Mouse (Mus musculus): ENCODE measurements at regions not wholly inside any gene's neighbourhood (a gene's known extent, or its start where the extent isn't known, plus 50 kb on each side); places are given as distances from the start of the nearest gene placed in this dataset.
A peak's percentile ranks its signal among the peaks of the same experiment; 100 is the strongest.

DNA sequence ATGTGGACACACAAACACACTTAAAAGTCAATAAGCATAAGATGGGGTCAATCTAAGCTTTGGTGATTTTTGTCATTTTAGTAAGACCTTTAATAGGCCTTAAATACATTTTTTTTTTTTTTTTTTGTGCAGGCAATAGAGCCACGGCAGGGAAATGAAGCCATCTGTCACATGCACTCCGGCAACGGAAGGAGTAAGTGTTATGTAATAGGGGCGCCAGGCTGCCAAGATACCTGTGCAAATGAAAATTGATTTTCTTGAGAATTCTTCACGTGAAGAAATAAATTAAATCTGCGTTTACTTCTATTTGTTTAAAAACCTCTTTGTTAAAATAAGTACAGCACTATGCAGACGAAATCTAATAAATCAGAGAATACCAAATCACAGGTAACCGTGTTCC is 54.6 kb upstream of the Card11 start:
- no peak for ATAC-seq

DNA sequence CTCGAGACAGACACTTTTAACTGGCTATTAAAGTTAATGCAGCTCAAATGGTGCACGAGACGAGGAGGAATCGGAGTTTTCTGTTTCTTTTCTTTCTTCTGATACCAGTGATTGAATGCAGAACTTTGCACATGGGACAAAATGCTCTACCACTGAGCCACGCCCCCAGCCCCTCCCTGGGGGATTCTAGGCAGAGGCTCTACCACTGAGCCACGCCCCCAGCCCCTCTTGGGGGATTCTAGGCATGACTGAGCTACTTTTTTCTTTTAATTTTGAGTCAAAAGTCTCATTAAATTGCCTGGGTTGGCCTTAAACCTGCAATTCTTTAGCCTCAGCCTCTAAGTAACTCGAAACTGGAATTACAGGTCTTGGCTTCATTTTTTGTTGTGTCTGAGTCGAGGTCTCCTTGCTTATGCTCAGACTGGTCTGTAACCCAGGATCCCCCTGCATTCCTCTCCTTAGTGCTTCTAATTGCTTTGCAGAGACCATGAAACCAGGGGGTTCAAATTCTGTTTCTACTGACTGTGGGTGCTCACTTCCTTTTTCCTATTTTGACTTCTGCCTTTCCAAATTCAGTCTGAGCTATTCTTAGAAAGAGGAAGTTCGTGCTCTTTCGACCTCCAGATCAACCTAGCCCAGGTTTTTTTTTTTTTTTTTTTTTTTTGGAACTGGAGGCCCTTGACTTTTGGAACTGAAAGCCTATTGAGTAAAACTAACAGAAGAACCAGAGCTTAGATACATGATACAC is 55.4 kb upstream of the Card11 start:
- no peak for ATAC-seq

DNA sequence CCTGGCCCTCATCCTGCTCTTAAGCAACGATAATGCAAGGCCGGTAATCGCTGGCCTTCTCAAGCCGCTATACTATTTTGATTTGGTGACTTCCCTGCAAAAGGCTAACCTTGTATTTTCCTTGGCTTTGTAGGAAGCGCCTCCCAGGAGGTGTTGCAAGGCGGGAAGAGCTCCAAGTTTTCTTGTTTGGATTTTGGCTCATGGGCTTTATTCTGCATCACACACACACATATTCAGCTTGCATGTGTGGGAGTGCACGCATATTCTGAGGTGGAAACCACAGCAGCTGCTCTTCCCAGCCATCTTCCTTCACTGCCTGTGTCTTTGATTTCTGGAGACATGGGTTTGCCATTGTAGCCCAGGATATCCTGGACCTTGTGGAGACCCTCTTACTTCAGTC is 57.8 kb upstream of the Card11 start:
- ATAC-seq, result no peak

DNA sequence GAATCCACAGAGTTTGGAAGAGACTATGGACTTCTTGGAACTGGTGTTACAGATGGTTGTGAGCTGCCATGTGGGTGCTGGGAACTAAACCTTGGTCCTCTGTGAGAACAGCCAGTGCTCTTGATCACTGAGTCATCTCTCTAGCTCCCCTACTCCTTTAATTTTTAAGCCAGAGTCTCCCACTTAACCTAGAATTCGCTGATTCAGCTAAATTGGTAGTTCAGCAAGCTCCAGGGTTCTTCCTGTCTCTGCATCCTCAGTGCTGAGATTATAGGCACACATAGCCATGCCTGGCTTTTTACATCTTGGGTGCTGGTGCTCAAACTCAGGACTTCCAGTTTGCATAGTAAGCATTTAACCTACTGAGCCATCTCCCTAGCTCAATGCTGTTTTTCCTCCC is 58.5 kb upstream of the Card11 start:
- no peak for ATAC-seq

DNA sequence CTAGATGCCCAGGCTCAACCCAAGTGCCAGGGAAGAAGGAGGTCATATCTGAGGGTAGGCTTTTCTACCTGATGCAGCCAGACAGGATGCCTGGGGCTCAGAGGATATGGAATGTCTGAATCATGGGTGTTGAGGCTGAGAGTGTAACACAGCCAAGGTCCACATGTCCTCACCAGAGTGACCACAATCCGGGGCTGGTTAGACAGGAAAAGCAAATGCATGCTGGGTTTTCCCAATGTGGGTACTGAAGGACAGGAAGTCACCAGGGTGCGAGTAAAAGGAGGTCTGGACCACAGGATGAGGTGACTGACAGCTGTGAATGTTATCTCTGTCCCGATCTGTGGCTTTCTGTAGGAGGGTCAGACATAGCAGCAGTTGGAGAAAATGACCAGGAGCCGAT is 61.8 kb upstream of the Card11 start:
- no peak for ATAC-seq

DNA sequence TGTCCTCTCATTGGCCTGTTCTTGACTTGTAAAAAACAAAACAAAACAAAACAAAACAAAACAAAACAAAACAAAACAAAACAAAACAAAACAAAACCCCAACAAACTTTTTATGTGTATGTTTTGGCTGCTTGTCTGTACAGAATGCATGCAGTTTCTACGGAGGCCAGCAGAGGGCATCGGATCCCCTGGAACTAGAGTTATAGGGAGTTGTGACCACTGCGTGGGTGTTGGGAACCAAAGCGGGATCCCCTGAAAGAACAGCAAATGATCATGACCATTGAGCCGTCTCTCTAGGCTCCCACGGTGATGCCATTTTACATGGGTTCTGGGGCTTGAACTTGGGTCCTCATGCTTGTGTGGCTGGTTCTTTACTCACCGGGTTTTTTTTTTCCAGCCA is 67.2 kb upstream of the Card11 start:
- ATAC-seq, result no peak

DNA sequence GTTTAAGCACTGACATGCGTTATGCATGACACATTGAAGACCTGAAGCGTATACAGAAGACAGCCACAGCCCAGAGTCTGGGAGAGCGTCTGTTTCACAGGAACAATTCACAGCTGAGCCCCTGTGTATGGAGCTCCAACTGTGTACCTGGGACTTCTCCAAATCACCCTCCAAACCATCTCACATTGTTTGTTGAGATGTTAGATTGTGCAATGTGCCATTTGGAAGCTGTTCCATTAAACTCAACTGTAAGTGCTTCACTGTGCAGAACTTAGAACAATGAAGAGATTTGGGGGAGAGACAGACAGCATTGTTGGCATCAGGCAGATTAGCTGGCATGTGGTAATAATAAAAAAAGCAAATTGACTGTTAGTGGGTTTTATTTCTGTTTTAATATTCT is 74.1 kb upstream of the Card11 start:
- ATAC-seq, result no peak

DNA sequence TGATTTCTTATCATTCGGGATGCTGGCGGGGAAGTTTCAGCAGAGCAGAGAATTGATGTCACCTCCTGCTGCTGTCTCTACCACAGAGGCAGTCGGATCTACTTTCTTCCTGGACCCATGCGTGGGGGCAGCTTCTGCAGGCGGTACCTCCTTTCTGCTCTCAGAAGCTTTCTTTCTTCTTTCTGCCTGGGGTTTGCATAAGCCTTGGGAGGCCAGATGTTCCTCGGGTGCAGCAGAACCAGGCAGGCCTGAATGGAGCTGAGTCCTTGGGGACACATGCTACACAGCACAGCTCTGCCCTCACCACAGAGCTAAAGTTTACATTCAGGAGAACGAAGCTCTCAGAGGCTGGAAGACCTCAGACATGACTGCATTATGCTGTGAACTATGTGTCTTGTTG is 75.8 kb upstream of the Card11 start:
- no peak for ATAC-seq

DNA sequence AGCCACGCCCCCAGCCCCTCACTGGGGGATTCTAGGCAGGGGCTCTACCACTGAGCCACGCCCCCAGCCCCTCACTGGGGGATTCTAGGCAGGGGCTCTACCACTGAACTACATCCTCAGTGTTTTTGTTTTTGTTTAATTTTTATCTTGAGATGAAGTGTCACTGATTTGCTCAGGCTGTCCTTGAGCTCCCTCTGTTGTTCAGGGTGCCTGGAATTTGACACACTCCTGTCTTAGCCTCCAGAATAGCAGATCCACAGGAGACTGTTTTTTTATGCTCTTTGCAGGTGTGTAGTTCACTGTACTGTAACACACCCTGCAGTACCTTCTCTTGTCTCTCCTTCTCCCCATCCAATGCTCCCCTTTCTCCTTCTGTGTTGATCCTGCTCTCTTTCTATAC is 76.6 kb upstream of the Card11 start:
- no peak for ATAC-seq

DNA sequence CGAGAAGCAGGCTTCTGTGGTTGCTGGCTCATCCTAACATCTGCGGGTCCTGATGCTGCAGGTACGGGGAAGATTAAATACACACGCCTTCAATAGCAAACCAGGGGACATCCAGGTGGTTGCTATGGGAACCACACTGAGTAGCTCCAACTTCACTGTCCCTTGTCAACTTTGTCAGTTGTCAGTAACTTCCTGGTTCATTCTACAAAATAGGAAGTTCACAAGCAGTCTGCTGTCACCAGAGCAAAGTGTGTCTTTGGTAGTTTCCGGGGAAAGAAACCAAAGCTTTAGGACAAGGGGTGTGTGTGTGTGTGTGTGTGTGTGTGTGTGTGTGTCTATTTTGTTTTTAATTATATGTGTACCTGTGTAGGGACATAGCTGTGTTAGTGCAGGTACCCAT is 80.5 kb upstream of the Card11 start:
- no peak for ATAC-seq

DNA sequence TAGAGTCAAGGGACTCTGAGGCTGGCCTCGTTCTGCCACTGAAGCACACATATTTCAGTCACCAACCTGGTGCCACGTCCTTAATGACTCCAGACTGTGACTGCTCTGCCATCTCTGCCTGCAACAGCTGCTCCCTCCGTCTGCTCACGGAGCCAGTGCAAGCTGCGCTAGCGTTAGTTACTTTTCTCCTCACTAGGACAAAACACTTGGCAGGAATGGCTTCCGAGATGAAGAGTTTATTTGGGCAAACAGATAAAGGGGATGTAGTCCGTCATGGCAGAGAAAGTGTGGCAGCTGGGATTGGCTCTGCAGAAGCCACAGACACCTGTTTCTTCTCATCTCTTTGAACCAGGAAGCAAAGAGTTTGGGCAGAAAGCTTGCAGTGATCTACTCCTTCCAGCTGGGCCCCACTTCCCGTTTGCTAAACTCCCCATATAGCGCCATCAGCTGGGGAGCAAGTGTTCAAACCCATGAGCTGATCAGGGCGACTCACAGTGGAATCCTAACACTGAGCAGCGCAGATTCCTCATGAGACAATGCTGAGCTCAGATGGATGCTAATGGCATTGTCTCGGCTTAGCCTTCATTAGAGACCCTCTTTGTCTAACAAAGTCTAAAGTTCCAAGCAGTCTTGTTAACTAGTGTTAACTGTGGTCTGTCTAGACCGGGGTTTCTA is 83.8 kb upstream of the Card11 start:
- ATAC-seq, result peak; percentile 50

DNA sequence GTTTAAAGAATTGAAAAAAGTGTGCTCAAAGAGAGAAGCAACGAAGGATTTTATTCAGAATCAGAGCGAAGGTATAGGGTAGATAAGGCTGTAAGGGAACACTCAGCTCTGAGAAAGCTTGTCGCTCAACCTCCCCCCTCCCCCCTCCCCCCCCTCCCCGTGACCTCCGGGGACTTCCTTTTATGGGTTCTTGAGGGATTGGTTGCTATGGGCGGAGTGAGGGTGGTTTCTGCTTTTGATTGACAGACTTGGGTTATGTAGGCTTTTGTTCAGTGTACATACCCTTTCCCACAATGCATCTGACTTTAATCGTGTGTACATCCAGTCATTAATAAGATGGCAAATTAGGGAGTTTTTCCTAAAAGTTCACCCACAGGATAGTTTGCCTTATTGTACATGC is 84.4 kb upstream of the Card11 start:
- peak; percentile 91 for ATAC-seq

DNA sequence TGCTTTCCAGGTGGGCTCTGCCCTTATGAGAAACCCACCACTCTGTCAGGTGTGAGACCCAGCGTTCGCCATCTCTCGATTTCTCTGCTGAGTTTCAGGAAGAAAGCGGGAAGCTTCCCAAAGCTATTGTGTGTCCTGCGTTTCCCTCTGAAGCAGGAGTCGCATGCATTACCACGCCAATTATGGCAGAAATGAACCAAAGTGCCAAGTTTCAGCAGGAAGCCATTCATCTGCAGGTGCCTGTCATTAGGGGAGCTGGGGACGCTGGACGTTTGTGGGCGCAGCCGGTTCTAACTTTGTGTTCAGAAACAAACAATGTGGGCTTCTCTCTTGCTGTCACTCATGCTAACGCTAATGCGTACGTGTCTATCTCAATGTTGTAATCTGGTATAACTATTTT is 91.3 kb upstream of the Card11 start:
- no peak for ATAC-seq

DNA sequence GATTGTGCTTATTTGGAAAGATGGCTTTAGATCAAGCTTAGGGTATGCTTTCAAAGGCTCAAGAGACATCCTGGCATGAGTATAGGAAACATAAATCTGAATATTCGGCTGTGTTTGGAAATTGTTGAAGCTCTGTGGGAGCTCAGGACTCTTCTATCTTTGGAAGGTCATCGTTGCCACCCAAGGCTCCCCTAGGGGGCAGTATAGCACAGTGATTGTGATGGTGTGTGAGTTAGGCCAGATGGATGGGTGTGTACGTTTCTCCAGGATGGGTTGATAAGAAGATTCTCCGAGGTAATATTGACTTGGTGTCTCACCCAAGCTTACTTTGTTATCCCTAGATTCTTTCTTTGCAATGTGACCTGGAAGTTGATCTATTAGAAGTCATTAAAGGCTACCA is 93.3 kb upstream of the Card11 start:
- ATAC-seq, result no peak

DNA sequence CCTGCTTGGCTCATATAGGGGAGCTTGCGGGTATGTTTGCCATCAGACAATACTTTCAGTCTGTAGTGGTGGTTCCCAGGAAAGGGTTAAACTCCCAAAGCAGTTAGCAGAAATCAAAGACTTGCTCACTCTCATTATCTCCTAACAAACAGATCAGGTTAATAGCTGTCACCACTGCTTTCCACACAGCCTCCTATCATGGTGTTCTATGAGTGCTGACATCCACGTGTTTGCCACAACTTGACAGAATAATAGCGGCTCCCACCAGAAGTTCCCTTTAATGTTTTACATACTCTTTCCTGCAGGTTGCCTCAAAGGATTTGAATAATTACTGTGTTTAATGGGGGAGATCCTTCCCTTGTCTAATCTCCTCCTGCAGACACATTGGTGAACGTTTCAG is 97.5 kb upstream of the Card11 start:
- ATAC-seq, result no peak

DNA sequence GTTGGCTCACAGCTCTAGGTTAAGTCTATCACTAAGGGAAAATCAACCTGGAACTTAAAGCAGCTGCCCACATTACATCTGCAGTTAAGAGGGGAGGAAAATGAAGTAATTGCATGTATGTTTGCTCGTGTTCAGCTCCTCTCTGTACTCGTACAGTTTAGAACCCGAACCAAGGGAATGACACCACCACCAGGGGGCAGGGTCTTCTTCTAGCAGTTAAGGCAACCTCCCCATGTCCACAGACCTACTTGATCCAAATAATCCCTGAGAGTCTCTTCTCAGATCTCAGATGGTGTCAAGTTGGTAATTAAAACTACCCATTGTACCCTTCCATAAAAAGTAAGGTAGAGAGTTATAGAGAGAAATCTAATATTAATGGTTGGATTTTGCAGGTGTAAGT is 111.3 kb upstream of the Card11 start:
- no peak for ATAC-seq

DNA sequence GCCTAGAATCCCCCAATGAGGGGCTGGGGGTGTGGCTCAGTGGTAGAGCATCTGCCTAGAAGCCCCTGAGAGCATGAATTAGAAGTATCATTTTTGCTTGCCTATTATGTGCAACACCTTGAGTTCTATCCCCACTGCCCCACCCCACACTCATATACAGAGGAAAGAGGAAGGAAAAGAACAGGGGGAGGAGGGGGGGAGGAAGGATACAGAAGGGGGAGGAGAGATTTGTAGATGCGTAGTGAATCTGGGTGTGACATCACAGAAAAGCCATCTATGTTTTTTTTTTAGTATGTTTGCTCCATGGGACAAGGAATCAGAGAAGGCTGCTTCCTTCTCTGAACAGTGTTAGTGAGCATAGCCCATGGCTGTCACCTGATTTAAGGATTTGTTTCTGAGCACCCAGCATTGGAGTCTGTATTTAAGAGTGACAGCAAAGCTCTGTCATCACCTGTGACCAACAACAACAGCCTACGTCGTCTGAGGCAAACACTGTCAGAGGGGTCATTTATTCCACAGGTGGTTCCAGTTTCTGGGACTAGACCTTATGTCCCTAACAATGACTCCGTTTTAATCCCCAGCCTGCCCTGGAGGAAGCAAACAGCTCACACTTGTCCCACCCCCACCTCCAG is 115.0 kb upstream of the Card11 start:
- no peak for ATAC-seq

DNA sequence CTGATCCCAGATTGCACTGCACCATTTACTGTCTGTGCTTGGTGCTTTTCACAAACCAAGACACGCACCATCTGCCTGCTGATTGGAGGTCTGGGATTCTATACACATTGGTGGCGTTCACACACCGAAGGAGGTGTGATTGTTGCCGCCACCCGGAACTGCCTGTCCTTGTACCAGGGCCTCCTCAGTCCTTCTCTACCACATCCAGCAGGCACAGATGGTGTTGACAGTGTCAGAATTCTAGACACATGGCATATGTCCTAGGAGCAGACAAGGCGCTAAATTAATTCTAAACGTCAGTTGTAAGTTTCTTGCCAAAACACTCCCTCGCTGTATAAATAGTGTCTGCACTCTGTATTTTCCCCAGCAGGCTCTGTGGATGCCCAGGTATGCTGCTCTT is 115.6 kb upstream of the Card11 start:
- ATAC-seq, result no peak

DNA sequence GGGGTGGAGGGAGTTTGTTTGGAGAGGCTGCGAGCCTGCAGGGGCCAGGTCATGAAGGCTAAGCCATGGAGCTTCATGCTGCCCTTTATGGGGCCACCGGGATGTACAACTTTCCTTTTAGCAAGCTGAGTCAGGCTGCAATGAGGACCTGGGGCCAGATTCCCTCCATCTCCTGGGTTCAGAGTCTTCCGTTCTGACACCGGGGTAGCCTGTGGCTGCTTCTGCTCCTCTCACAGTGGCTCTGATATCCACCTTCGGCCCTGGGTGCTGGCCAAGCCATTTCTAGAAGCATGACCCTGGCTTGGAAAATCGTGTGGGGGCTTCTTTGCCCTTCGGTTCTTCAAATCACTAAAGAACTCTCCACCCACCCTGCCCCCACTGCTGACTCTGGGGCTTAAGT is 115.4 kb upstream of the Sdk1 start:
- no peak for ATAC-seq

DNA sequence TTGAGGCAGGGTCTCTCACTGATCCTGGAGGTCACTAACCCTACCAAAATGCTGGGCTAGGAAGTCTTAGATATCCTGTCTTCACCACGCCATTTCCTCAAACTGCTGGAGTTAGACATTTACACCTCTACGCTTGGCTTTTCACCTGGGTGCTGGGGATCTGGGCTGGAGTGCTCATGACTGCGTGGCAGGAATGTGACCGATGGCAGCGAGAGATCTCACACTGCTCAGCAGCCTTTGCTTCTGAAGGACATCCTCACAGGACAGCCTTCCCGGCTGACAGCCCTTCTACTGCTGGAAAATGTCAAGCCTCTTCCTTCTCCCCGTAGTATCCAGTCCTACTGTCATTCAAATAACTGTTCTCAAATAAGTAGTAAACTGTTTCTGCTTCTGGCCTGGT is 114.8 kb upstream of the Sdk1 start:
- ATAC-seq, result no peak

DNA sequence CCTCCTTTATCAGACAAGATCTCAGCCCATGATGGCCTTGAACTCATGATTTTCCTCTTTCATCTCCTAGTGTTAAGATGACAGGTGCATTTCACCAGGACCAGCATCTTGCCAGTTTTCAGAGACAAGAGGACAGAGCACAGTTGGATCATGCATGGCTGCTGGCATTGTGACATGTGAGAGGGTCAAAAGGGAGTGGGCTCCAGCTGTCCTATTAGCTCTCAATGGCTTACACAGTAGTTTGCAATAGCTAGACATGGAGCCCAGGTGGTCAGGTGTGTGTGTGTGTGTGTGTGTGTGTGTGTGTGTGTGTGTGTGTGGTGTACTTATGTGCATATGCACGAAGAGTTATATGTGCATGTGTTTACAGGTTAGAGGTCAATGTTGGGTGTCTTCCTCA is 110.3 kb upstream of the Sdk1 start:
- ATAC-seq, result no peak

DNA sequence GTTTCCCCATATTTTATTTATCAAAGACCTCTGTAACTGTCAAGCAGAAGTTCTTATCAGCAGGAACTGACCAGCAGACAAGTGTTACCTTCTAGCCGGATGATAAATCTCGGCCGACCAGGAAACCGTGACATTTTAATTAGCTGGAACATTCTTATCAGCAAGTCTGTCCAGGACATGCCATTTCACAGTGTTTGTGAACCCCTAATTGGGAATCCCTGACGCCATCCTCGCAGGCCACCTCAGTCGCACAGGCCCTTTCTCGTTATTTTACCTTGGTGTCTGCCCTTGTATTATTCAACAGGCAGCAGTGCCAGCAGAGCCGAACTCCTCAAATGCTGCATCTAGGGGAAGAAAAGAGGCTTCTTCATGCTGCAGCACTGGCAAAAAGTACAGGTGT is 109.4 kb upstream of the Sdk1 start:
- ATAC-seq, result no peak

DNA sequence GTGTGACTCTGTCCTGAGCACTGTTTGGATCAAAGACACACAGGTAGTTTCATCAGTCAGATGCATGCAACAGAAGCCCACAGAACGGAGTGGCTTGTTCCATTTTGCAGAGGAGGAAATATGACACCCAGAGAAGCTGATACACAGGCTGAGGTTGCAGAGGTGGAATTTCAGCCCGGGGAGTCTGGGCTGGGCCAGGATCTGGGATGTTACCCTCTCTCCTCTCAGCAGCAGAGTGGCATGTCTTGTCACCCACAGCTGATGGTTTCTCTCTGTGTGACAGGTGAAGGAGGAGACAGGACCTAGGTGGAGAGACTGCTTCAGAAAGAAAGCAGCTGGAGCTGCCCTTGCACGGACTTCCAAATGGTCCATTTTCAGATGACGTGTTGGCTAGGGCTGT is 105.1 kb upstream of the Sdk1 start:
- no peak for ATAC-seq

DNA sequence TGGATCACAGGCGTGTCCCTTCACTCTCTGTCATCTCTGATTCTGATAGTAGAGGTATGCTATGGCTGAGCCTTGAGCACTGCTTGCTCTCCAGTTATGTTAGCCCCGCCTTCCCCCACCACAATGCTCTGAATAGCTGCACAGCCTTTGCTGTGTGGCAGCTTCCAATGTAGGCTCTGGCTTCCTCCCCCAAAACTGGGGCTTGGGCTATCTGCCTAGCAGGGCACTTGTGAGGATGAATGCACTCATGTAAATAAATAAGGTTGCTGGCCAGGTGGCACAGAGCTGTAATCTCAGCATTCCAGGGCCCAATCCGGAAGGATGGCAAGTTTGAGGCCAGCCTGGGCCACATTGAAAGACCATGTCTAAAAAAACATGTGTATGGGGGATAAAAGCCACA is 103.6 kb upstream of the Sdk1 start:
- ATAC-seq, result no peak
